Mouse (Mus musculus) induced T-regulatory cell, adult 2 months (primary cell): ENCODE results near the gene Gm9817.

Experiments
- DNase-seq: peaks from one replicate; pipeline ENCODE4 v3.0.0-alpha.2; 2012; ENCODE audit warnings: low read depth

The Gm9817 gene

DNA sequence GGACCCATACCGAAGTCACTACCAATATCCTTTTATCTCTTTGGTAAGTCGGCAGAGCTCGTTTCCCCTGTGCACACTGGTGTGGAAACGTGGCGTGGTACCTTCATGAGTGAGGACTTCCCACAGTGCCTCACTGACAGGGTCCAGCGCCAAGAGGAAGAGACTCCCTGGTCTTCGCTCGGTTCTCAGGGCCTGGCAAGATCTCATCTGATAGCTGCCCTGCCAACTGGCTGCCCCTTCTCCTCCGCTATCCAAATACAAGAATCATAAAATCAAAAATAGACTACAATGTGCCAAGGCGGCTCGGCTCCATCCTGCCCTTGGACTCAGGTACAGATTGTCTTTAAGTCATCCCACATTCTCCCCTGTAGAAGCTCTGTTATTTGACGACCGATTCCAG is 11.4 kb downstream of the Gm9817 start:
- no peak for DNase-seq

DNA sequence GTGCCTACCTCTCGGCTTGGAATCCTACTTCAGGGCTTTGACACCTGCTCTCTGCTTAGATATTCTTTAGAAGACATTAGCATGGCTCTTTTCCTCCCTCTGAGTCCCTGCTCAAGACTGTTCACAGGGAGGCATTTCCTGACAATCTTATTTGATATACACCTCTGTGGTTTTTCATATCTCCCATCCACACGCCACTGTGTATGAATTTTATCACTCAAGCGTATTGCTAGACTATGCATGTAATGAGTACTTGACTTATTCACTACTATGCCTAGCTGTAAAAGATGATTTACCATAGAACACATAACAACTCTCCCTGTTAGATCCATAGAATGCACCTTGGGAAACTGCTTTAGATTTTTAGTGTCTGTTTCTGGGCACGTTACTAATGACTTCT is 14.3 kb downstream of the Gm9817 start:
- no peak for DNase-seq

DNA sequence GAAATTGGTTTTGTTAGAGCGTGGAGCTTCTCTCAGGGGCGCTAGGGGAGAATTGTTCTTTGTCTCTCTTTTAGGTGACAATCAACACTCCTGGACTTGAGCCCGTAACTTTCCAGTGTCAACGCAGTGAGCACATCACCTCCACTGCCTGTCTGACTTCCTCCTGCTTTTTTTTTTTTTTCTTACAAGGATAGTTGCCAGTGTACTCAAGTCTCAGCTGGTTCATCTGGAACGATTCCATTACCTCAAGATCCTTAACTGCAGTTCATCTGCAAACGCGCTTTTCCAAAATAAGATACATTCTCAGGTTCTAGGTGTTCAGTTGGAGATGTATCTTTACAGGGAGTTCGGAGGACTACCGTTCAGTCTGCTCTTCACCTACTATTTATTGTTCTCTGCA is 16.5 kb downstream of the Gm9817 start:
- DNase-seq = no peak

DNA sequence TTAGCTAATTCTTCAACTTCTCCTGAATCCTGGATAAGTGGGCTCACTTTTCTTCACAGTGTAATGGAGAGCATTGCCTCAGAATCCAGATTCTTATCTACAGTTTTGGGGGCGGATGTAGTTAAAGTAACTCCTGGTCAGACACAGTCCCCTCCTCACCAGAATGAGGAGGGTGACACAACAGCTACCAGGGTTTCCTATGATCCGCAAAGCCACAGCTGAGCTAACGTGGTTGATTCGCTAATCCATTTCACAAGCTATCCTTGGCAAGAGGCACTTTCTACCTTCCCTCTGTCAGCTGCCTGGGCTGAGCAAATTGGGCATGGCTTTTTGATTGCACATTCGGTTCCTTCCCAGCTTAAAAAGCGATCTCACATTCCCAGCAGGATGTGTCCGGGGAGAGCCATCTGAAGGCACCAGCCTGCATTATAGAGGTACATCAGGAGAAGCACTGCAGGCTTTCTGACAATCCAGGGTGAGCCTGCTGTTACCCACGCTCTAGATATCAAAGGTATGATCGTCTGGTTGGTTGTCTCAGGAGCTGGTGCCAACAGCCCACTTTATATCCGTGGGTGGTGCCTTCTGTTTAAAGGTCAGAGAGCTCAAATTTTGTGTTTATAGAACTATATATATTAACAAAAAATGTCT is 21.2 kb downstream of the Gm9817 start:
- DNase-seq = no peak

DNA sequence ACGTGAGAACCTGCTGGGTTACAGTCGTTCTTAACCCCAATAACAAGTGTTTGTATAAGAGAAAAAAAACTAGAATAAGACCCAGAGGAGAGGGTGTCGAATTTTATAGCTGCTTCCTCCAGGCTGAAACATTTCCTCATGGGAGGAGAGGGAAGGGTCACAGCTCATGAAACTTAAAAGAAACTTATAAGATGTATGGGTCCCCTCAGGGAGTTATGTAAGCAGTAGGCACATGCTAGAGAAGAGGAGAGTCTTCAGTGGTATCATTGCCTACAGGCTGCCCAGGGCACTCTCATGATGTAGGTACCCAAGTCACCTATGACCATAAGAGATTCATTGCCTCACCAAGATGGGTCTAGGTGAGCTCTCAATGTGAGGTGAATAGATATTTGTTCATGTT is 28.0 kb downstream of the Gm9817 start:
- DNase-seq = no peak

DNA sequence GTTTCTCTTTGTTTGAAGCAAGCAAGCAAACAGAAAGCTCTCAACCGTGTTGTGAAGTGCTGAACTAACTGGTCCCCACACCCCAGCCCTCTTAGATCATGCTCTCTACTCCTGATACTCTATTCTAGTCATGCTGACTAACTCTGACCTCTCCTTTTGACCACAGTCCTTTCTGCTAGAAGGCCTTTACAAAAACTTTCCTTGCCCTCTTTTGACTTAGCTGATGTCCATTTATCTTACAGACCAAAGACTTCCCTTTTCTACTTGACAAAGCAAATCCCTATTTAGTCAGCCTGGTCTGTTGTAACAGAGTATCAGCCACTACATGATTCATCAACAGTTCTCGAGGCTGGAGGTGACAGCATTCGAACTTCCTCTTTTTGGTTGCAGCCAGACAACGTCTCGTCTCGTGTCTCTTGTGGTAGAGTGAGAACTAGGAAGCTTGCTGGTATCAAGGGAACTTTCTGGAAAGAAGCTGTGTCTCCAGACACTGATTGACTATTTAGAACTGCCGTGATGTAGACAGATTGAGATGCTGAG is 30.4 kb downstream of the Gm9817 start:
- no peak for DNase-seq

DNA sequence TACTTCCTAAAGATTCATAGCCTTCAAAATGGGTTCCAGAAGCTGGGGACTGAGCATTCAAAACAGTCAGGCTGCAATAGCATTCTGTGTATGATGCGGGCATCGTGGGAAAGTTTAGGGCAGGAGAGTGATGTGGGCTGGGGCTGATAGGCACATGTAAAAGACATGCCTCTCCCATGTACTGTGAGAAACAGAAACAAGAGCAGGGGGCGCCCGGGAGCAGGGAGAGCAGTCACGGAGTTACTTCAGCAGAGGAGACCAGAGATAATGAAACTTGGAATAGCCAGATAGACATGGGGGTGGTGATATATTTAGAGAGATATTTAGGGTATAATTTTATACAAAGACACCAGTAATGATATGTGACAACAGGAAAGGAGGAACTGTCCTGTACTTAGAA is 39.9 kb downstream of the Gm9817 start:
- DNase-seq = no peak

DNA sequence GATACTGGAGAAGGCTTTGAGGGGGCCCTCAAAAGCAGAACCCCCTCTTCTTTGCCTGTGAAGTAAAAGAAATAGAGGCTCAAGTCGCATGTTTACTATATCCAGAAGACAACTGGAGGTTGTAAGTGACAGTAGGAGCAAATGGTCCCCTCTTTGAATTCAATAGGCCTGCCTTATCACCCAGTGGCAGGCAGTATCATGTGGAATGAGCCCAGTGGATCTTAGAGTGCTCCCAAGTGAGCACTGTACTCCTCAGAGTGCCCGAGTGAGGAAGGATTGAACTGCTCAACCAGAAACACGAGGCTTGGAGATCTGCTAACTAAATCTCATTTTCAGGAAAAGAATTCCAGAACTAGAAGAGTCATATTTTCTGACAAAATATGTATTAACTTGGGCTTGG is 40.3 kb downstream of the Gm9817 start:
- DNase-seq = no peak
